Mouse (Mus musculus): ENCODE data around the gene Mrps22.

The Mrps22 gene

GRCm38 (mm10) chr9:98601156-98601836, at the start of gene Mrps22:
Mrps22 (minus strand) TSS chr9:98601660.
- in situ Hi-C loops (cut with MboI, MseI): no loop called here

- in situ Hi-C loops (cut with MboI, MseI): no loop called here
Observed at GRCm38 (mm10) chr9:98650547-98650946, 49.1 kb upstream of the Mrps22 start.

- in situ Hi-C loops (cut with MboI, MseI): loop anchor here (25.0 kb wide), 2 partner anchors 565 to 715 kb away; partner anchors contain the start of gene Esyt3
Observed at GRCm38 (mm10) chr9:98647418-98647817, 46.0 kb upstream of the Mrps22 start.

- in situ Hi-C loops (cut with MboI, MseI): loop anchor here (25.0 kb wide), 2 partner anchors 567 to 717 kb away; partner anchors contain the start of gene Esyt3
Observed at GRCm38 (mm10) chr9:98645750-98646149, 44.3 kb upstream of the Mrps22 start.

- in situ Hi-C loops (cut with MboI, MseI): loop anchor here (25.0 kb wide), 2 partner anchors 570 to 720 kb away; partner anchors contain the start of gene Esyt3
Observed at GRCm38 (mm10) chr9:98642126-98642525, 40.7 kb upstream of the Mrps22 start.

- in situ Hi-C loops (cut with MboI, MseI): loop anchor here (25.0 kb wide), 2 partner anchors 579 to 729 kb away; partner anchors contain the start of gene Esyt3
Observed at GRCm38 (mm10) chr9:98633287-98634162, 32.1 kb upstream of the Mrps22 start.

GRCm38 (mm10) chr9:98628480-98628879, 27.0 kb upstream of the Mrps22 start:
- in situ Hi-C loops (cut with MboI, MseI): loop anchor here (10.0 to 25.0 kb wide), 4 partner anchors 96 to 734 kb away; partner anchors contain the start of gene Esyt3

- in situ Hi-C loops (cut with MboI, MseI): no loop called here
Observed at GRCm38 (mm10) chr9:98604896-98605295, 3.4 kb upstream of the Mrps22 start.

GRCm38 (mm10) chr9:98601837-98602359, 438 bp upstream of the Mrps22 start:
- in situ Hi-C loops (cut with MboI, MseI): no loop called here

- in situ Hi-C loops (cut with MboI, MseI): no loop called here
Observed at GRCm38 (mm10) chr9:98600094-98600493, 1.4 kb downstream of the Mrps22 start.

GRCm38 (mm10) chr9:98583852-98584251, 17.6 kb downstream of the Mrps22 start:
- in situ Hi-C loops (cut with MboI, MseI): no loop called here

GRCm38 (mm10) chr9:98563137-98564126, 38.0 kb downstream of the Mrps22 start, which contains the start of gene Copb2:
Copb2 (plus strand) TSS chr9:98563721.
- in situ Hi-C loops (cut with MboI, MseI): no loop called here

- in situ Hi-C loops (cut with MboI, MseI): no loop called here
Observed at GRCm38 (mm10) chr9:98544042-98544441, 57.4 kb downstream of the Mrps22 start.

Measured in T-helper 1 cell (primary cell).